Mouse (Mus musculus) cerebellum, adult 11-12 months (tissue): ENCODE data around the gene Pafah1b2.
A peak's percentile ranks its signal among the peaks of the same experiment; 100 is the strongest.

Experiments used
- DNase-seq: peaks from one replicate; pipeline ENCODE4 v3.0.0; 2022

Gene Pafah1b2

DNA sequence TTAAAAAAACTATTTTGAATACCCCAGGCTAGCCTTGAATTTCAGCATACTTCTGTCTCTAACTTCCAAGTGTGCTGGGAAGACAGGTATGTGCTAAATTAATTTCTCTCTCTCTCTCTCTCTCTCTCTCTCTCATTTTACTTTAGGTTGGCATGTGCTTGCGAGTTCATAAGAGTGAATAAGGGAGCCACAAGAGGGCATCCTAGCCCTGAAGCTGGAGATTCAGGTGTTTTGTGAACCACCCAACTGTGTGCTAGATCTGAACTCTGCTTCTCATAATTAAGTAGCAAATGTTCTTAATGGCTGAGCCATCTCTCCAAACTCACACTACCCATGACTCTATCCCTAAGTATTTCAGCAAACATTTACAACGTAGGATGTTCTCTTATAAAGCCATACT is 35.6 kb downstream of the Pafah1b2 start:
- no peak for DNase-seq

GRCm38 (mm10) chr9:45963577-45963976 is 48.9 kb downstream of the Pafah1b2 start:
- no peak for DNase-seq

- DNase-seq: no peak
Measured at GRCm38 (mm10) chr9:45961855-45962254, 50.6 kb downstream of the Pafah1b2 start.

DNA sequence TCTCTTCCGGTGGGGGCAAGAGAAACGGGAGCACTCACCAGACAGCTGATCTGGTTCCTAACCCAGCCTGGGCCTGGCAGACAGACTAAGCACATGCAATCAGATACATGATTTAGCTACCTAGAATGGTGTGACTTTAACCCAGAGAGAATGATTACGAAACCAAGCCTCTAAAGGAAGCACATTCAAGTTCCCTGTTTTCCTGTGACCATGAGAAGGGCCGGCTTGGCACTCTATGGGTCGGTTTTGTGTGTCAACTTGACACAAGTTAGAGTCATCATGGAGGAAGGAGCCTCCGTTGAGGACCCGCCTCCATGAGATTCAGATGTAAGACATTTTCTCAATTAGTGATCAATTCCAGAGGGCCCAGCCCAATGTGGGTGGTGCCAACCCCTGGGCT is 52.8 kb downstream of the Pafah1b2 start:
- DNase-seq: no peak

- DNase-seq: no peak
Measured at GRCm38 (mm10) chr9:45958851-45959250, 53.6 kb downstream of the Pafah1b2 start.

- DNase-seq: no peak
Measured at GRCm38 (mm10) chr9:45958023-45958670, 54.3 kb downstream of the Pafah1b2 start.

DNA sequence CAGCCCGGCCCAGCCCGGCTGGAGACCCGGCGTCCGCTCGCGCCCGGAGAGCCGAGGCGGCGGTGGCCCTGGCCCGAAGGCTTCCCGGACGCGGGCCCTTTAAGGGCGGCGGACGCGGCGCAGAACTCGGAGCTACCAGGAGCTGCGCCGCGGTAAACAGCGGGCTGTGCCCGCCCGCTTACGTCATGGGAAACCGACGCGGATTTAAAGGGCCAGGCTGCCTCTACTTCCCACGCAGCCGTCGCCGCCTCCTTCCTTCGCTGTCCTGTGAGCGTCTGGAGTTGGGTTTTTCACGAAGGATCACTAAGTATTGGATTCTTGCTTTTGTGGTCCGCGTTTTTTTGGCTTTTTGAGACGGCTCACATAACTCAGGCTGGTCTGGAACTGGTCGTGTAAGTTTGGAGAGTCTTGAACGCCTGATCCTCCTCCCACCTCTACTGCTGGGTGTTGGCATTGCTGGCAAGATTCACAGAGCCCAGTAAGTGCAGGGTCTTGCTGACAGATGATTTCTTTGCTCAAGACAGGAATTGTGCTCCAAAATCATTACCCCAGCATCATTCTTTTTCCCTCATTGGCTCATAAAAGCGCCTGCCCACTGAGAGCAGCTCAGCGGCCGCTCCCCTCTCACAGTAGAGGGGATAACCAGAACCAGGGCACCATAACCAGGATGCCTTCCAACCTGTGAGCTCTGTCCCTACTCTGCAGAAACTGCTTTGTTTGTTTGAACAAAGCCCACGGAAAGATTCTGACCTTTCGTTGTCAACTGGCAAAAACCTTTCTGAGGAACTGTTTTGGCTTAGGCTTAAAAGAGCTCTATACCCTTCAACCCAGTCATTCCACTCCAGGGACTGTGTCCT is 57.2 kb downstream of the Pafah1b2 start, which contains the start of gene Sidt2:
Sidt2 (minus strand) TSS at position 152 of the 857 bp plus-strand sequence.
- peak; percentile 88 for DNase-seq

- DNase-seq: peak; percentile 73
Measured at GRCm38 (mm10) chr9:45954294-45955106, 58.0 kb downstream of the Pafah1b2 start.

DNA sequence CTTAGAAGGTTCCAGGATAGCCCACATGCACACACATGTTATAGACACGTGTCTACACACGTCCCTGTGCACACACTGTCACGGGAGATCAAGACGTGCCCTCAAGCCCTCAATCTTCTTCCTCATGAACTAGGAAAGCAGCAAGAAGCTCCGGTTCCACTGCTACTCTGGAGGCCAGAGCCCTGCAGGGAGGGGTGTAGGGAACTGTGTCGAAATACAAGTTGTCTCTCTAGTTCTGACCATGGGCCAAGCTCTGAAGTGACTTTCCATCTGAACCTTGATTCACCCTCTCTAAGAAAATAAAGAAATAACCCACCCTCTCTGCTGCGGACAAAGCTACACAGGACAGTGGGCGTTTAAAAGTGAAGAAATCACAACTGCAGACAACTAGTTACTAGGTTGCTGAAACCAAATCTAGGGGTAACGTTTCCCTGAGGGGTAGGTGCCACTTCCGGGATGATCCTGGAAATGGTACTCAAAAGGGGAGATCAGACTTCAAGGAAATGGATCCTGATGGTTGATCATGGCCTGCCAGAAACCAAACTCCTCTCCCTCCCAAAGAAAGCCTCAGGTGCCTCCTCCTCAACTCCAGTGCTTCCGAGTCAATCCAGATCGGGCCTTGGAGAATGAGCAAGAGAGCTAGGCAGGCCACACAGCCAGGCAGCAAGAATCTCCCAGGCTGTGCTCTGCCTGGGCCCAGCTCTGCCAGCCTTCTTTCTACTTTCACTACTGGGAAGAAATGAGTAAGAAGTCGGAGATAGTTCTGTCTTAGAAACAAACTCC is 58.8 kb downstream of the Pafah1b2 start:
- peak; percentile 22 for DNase-seq

- no peak for DNase-seq
Measured at GRCm38 (mm10) chr9:45952890-45953289, 59.6 kb downstream of the Pafah1b2 start.

DNA sequence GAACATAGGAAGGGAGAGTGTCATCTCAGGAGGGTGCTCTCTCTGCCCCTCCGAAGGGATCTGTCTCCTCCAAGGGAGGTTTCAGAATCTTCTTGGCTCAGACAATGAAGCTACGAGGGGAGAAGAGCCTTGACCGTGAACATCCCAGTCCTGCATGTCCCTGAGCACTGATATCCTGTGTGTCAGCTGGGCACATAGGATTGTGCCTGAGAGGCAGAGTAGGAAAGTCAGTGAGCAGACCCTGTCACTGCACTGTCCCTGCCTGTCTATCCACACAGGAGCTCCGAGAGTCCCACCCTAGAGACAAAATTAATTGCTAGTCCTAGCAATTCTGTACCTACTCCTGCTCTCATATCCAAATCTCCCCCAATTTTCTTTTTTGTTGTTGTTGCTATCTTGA is 60.4 kb downstream of the Pafah1b2 start:
- DNase-seq: peak; percentile 4

DNA sequence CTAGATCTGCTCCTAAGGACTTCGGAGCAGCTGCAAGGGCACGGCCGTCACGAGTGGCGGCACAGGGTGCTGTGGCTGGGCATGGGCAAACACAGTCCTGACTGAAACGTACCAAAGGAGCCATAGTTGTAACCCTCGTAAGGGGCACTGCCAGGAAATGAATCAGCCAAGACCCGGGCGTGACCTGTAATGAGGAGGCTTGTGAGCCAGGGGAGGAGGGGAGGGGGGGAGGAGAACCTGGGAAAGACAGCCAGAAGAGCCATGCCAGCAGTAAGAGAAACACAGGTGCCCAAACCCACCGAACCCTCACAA is 65.7 kb downstream of the Pafah1b2 start:
- DNase-seq: no peak

DNA sequence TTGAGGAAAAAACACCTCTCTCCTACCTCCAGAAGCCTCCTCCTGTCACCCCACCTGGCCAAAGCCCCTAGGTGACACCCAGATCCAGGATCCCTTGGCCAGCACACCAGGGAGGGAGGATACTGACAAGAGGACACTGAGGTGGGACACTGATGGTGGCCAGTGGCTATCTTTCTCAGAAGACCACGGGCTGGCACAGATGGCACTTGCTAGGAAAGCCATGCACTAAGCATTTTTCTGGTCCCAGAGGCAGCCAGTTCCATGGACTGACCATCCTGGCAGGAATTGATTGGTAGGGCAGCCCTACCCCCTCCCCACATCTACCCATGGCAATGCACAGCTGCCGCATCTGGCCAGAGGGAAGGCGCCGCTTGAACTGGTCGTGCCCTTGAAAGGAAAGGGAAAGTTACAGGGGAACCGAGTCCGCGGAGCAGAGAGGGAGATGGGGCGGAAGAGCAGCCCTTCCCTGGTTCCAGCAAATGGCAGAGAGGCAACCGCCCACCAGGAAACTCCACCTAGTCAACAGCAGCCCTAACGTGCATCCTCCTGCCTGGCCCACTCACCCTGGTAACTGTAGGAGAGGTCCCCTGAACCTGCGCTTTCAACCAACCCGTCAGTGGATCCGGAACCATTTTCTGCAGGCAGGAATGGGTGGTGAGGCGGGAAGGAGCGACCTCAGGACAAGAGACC is 66.2 kb downstream of the Pafah1b2 start:
- DNase-seq: peak; percentile 54

DNA sequence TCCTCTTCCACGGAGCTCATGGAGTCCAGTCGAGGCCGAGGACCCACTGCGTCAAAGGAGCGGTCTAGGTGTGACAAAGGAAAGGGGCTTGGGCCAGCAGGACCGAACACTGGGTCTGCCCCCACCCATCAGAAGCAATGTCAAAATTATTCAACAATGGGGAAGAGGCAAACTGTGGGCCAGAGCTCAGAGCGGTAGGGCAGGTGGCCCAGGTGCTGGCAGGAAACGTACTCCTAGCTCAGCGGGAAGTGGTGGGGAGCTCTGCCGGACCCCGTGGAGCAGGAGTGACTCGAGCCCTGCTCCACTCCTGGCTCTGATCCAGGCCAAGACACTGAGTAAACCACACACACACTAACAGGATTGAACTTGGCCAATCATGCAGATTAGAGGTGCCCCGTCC is 66.8 kb downstream of the Pafah1b2 start:
- DNase-seq: peak; percentile 79

DNA sequence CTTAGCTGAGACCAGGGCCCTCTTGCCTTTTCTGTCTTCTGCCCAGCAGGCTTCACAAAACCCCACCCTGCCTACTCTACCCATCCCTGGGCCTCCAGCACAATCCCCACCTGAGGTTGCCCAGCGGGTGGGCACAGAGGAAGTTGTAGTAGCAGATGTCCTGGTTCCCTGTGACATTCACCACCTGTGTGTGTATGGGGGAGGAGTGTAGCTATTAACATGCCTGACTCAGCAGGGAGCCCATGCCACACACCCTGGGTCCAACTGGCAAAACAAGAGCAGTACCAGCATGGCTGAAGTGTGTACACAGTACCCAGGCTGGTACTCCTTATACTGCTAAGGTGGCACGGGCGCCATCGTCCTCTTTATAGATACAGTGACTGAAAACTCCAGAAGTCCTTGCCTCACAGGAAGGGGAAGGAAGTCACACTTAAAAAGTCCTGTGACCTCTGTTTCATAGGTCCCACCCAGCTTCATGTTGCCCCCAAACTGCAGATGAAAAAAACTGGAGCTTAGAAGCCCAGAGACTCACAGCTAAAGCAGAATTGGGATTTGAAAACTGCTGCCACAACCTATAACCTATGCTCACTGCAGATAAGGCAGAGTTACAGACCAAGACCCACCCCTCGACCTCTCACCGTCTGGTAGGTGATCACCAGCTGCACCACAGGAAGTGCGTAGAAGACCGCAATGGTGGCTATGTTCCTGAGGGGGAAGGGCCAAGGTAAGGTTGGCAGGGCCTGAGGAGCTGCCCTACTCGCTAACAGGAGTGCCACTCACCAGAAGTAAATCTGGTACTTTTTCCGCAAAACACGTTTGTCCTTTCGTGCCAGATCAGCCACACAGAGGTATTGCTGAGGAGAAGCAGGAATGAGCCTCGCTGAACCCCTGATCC is 67.7 kb downstream of the Pafah1b2 start:
- DNase-seq: peak; percentile 79

GRCm38 (mm10) chr9:45943628-45944505 is 68.6 kb downstream of the Pafah1b2 start:
- peak; percentile 79 for DNase-seq

GRCm38 (mm10) chr9:45942916-45943315 is 69.6 kb downstream of the Pafah1b2 start:
- no peak for DNase-seq

GRCm38 (mm10) chr9:45942464-45942863 is 70.0 kb downstream of the Pafah1b2 start:
- no peak for DNase-seq

- DNase-seq: peak; percentile 66
Measured at GRCm38 (mm10) chr9:45941329-45941888, 71.1 kb downstream of the Pafah1b2 start.

DNA sequence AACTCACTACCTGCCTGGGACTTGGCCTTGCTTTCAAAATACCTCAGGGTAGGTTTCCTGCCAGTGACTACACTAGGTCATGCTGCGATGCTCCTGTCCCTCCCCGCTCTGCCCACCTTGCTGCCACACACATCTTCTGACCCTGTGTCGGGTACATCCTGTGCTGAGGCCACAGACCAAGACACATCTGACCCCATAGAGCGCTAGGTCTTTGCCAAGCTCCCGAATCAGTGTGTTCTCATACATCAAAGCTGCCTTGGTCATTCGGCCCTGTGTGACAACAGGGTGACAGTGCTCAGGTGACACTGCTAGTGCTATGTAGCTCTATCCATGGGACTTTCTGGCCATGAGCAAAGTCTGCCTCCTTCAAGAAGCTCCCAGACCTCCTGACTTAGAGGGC is 72.7 kb downstream of the Pafah1b2 start:
- DNase-seq: no peak
